15 mouse cellular contexts compared by ENCODE assay signal in genomic region chr13:57364396-57364795, GRCm38 (mm10).
"Had no signal": no experiment of that assay in that cellular context is flagged by ENCODE, and none has a peak within 500 bp of the region (broad histone marks: within the 10 kb centered on the region; RNA-seq: fewer than 3 reads in every experiment).

No protein-coding gene starts in this region.

- DNase-seq: retina, postnatal 1 day; right cerebral cortex, adult 18-20 months; right cerebral cortex, postnatal 14 days; right cerebral cortex, postnatal 25 days; right cerebral cortex, postnatal 4 days; spleen, adult 18-20 months; thymus, adult 18-20 months; thymus, adult 2 months; thymus, postnatal 14 days; thymus, postnatal 25 days; thymus, postnatal 36 days; thymus, postnatal 4 days had no signal

- H3K9ac ChIP-seq: neural tube, embryonic 15.5 days; stomach, embryonic 15.5 days had no signal

- H3K4me3 ChIP-seq: neural tube, embryonic 15.5 days; stomach, embryonic 15.5 days had no signal

- H3K27me3 ChIP-seq: neural tube, embryonic 15.5 days; stomach, embryonic 15.5 days had no signal

- H3K27ac ChIP-seq: neural tube, embryonic 15.5 days; stomach, embryonic 15.5 days; stomach, postnatal 0 days had no signal

- H3K4me1 ChIP-seq: neural tube, embryonic 15.5 days; stomach, embryonic 15.5 days had no signal

- H3K9me3 ChIP-seq: neural tube, embryonic 15.5 days; stomach, embryonic 15.5 days had no signal

- H3K4me2 ChIP-seq: neural tube, embryonic 15.5 days; stomach, embryonic 15.5 days had no signal

- H3K36me3 ChIP-seq: neural tube, embryonic 15.5 days; stomach, embryonic 15.5 days had no signal
